Mouse (Mus musculus) splenic B cell, adult 2 months (primary cell): ENCODE measurements around the gene Psmb8.

ENCODE experiments used
- DNase-seq: peaks from one replicate; pipeline ENCODE4 v3.0.0-alpha.2; 2011; ENCODE audit warnings: low read depth, low spot score
- H3K27me3 ChIP-seq: 2 replicates; pipeline ENCODE4 v1.6.1; 2012; ENCODE audit warnings: mild to moderate bottlenecking, low read length, moderate library complexity, mixed read lengths; ENCODE audit not compliant: control insufficient read depth, poor library complexity, insufficient read depth, severe bottlenecking
- H3K36me3 ChIP-seq: 2 replicates; pipeline ENCODE4 v1.6.1; 2012; ENCODE audit warnings: mild to moderate bottlenecking, low read length, moderate library complexity, mixed read lengths; ENCODE audit not compliant: control insufficient read depth, poor library complexity, insufficient read depth, severe bottlenecking

The Psmb8 gene

DNA sequence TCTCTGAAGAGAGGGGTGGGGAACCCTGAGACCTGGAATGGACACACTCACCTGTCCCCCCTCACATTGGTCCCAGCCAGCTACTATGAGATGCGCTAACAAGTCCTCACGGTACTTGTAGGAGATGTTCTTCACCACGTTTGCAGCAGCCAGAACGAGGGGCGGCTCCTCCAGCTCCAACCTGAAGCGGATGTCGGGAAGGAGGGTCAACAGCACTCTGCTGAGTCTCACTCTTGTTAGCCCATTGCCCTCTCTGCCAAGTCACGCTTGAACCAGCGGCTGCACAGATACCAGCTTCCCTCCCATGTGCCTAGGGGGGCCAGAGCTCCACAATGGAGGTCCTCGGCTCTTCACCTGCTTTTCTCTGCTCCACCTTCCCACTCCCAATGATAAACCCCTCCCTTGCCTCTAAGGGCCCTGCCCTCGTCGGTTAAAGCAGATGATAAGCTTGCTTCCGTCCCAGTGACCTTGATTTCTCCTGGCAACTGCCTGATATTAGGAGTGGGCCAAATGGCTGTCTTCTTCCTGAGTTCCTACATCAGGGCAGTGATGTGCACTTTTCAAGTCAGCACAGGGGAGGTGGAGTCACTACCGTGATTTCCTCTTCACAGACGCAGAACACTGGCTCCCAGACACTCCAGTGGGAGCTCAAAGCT is 13.8 kb upstream of the Psmb8 start:
- Histone ChIP-seq H3K27me3 (no peaks in the 10 kb centered on the region), H3K36me3 (peaks cover 16% of the 10 kb centered on the region)
- DNase-seq = no peak

DNA sequence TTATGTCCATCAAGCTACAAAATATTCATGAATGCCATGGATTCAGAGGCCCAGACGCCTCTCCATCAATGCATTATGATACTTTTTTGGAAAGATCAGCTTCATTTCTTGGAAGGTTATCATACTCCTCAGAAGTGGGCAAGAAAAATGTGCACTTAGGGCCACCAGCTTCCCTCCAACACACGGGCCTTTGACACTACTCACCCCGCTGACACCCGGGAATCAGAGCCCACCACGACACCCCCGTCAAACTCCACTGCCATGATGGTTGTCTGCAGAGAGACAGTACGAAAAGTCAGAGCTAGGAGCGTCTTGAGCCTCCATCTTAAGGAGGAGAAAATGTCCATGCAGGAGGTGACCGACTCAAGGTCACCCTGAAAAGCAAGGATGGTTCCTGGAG is 12.0 kb upstream of the Psmb8 start:
- no peaks in the 10 kb centered on the region for H3K27me3 ChIP-seq
- DNase-seq = no peak
- peaks cover 23% of the 10 kb centered on the region for H3K36me3 ChIP-seq

DNA sequence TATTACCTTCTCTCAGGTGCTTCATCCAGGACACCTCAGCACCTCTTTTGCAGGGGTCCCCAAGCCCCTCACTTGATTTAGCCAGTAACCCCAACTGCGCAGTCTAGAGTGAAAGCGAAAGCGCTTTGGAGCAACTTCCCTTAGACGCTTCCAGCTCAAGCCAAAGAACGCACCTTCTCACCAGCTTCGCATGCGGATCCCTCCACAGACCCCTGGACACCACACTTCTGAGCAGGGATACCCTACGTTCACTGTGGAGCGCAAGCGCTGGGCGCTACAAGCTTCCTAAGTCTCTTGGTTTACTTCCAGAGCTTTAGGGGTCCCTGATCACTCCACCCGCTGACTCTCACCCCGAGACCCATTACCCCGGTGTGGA is 10.6 kb upstream of the Psmb8 start:
- Histone ChIP-seq H3K36me3 (peaks cover 31% of the 10 kb centered on the region), H3K27me3 (no peaks in the 10 kb centered on the region)
- DNase-seq = no peak

DNA sequence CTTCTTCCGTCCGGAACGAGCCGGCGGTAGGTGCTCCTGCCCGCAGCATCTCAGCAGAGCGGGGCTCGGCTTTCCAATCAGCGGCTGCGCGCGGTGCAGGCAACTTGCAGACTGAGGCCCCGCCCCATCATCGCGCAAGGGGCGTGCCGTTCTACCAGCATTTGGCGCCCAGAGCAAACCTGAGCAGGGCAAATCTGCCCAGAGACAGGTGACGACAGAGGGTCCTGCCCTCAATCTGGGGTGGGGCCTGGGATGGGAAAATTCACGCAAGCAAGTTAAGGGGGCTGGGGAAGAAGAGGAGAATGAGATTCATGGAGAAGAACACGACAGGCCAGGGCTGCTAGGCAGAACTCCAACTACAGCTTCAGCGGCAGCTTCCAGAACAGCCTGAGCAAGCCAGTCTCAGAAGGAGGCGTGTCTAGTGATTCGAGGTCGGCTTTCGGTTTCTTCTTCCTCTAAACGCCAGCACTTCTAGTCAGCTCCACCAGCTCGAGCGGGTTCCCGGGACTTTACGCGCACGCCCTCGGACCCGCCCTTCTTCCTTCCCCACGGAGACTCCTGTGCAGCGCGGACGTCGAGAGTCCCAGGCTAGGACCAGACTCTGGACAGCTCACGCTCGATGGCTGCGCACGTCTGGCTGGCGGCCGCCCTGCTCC is 10.1 kb upstream of the Psmb8 start, which contains the start of the genes Tap1 and Psmb9:
TSS of gene Tap1 (plus strand) at position 293 of the 656 bp plus-strand sequence.
TSS of gene Psmb9 (minus strand) at position 504 of the 656 bp plus-strand sequence.
- no peaks in the 10 kb centered on the region for H3K27me3 ChIP-seq
- peak; percentile 99 for DNase-seq
- peaks cover 28% of the 10 kb centered on the region for H3K36me3 ChIP-seq

DNA sequence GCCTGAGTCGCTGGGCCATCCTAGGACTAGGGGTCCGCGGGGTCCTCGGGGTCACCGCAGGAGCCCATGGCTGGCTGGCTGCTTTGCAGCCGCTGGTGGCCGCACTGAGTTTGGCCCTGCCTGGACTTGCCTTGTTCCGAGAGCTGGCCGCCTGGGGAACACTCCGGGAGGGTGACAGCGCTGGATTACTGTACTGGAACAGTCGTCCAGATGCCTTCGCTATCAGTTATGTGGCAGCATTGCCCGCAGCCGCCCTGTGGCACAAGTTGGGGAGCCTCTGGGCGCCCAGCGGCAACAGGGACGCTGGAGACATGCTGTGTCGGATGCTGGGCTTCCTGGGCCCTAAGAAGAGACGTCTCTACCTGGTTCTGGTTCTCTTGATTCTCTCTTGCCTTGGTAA is 9.5 kb upstream of the Psmb8 start:
- DNase-seq = no peak
- Histone ChIP-seq H3K27me3 (no peaks in the 10 kb centered on the region), H3K36me3 (peaks cover 28% of the 10 kb centered on the region)

DNA sequence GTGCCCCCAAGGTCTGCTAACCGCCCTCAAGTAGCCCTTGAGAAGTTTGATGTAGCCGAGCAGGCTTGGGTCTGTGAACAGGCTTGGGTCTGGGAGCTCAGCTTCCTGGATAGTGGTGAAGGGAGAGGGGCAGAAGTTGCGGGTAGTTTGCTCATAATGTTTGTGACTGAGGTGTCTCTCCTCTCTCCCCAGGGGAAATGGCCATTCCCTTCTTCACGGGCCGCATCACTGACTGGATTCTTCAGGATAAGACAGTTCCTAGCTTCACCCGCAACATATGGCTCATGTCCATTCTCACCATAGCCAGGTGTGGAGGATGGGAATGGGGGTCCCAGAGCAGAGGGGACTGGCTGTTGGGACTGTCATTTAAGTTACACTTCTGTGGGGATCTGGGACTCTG is 8.5 kb upstream of the Psmb8 start:
- DNase-seq = no peak
- Histone ChIP-seq H3K36me3 (peaks cover 26% of the 10 kb centered on the region), H3K27me3 (no peaks in the 10 kb centered on the region)

DNA sequence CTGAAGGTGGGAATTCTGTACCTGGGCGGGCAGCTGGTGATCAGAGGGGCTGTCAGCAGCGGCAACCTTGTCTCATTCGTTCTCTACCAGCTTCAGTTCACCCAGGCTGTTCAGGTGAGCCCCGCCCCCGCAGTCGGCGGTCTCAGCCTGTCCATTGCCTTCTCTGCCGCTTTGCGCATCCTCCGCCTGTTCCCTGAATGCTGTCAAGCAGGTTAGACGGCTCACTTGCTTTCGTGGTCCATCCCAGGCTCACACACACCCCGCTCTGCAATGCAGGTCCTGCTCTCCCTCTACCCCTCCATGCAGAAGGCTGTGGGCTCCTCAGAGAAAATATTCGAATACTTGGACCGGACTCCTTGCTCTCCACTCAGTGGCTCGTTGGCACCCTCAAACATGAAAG is 4.7 kb upstream of the Psmb8 start:
- no peaks in the 10 kb centered on the region for H3K27me3 ChIP-seq
- H3K36me3 ChIP-seq = peaks cover 30% of the 10 kb centered on the region
- DNase-seq = no peak

DNA sequence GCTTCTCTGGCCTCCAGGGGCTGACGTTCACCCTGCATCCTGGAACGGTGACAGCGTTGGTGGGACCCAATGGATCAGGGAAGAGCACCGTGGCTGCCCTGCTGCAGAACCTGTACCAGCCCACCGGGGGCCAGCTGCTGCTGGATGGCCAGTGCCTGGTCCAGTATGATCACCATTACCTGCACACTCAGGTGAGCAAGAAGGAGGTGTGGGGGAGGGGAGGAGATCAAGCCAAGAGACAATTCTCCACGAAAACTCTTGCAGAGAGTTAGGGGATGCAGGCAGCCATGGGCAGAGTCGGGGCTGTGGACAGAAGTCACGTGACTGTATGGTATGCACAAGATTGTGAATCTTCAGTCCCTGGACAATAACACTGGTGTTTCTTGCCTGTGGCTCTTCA is 4.1 kb upstream of the Psmb8 start:
- no peak for DNase-seq
- Histone ChIP-seq H3K27me3 (no peaks in the 10 kb centered on the region), H3K36me3 (peaks cover 30% of the 10 kb centered on the region)

DNA sequence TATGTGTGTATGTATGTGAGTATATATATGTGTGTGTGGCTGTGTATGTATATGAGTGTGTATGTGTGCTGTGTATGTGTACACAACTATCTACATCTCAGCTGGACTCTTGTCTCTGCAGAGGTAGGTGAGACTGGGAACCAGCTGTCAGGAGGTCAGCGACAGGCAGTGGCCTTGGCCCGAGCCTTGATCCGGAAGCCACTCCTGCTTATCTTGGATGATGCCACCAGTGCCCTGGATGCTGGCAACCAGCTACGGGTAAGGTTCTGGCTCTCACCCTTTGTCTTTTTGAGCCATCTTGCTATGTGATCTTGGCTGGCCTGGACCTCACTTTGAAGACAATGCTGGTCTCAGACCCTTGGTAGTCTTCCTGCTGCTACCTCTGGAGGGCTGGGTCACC is 2.8 kb upstream of the Psmb8 start:
- Histone ChIP-seq H3K36me3 (peaks cover 28% of the 10 kb centered on the region), H3K27me3 (no peaks in the 10 kb centered on the region)
- no peak for DNase-seq

DNA sequence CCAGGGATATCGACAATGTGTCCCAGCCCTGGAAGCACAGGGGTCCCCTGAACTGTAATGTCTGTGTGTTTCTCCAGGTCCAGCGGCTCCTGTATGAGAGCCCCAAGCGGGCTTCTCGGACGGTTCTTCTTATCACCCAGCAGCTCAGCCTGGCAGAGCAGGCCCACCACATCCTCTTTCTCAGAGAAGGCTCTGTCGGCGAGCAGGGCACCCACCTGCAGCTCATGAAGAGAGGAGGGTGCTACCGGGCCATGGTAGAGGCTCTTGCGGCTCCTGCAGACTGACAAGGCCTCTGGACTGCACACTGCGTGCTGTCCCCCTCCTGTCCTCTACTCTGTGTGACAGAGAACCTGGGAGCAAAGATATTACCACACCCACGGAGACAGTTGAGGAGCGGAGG is 1.0 kb upstream of the Psmb8 start:
- Histone ChIP-seq H3K36me3 (peaks cover 27% of the 10 kb centered on the region), H3K27me3 (no peaks in the 10 kb centered on the region)
- peak; percentile 83 for DNase-seq

DNA sequence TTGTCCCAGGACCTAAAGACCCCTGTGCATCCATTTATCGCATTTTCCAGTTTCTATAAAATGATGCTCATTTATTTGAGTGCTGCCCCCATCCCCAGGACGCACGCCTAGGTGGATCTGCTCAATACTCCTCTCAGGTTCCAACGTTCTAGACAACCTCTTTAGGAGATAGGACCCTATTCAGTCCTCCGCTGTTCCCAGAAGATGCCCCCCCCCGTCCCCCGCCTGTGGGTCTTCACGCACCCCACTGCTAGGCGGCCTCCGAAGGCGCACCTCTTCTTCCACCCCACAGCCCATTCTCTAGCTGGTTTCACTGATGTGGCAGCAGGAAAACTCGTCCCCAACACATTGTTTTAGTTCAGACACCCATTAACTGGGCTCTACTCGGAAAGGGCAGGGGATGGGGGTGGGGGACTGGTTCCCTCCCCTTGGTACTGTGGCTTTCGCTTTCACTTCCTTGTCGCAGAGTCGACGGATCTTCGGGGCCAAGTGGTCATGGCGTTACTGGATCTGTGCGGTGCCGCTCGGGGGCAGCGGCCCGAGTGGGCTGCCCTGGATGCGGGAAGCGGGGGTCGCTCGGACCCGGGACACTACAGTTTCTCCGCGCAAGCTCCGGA is 491 bp downstream of the Psmb8 start:
- Histone ChIP-seq H3K36me3 (peaks cover 19% of the 10 kb centered on the region), H3K27me3 (no peaks in the 10 kb centered on the region)
- DNase-seq = peak; percentile 90

DNA sequence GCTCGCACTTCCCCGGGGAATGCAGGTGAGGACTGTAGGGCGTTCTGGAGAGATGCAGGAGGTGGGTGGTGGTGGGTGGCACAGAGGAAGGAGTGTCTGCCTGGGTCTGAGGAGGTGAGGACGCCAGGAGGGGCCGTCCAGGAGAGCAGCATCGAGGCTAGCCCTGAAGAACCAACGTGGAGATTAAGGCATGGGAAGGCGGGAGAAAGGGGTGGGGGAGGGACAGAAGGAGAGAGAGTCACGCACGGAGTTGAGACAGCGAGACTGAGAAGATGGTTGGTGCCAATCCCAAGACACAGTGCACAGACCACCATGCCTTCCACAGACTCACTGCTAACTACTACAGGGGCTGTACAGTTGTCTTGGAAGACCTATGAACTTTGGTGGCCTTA is 996 bp downstream of the Psmb8 start:
- Histone ChIP-seq H3K36me3 (peaks cover 19% of the 10 kb centered on the region), H3K27me3 (no peaks in the 10 kb centered on the region)
- no peak for DNase-seq

DNA sequence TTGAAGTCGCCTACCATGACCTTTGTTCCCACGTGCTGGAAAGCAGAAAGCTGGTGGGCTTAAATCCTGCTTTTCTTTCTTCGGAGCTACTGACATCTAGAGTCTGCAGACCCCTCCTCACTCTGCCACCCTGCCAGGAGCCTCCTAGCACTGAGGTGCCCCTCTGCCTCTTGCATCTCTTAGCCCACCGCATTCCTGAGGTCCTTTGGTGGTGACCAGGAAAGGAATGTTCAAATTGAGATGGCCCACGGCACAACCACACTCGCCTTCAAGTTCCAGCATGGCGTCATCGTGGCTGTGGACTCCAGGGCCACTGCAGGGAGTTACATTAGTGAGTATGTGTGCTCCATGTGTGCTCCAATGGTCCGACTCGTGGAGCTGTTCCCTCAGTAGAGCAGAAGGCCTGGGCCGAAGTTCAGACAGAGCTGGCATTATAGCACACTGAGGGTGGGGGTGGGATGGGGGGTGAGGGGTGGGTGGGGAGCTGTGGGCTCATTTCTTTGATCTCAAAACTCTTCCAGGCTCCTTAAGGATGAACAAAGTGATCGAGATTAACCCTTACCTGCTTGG is 1.6 kb downstream of the Psmb8 start:
- Histone ChIP-seq H3K36me3 (peaks cover 13% of the 10 kb centered on the region), H3K27me3 (no peaks in the 10 kb centered on the region)
- no peak for DNase-seq

DNA sequence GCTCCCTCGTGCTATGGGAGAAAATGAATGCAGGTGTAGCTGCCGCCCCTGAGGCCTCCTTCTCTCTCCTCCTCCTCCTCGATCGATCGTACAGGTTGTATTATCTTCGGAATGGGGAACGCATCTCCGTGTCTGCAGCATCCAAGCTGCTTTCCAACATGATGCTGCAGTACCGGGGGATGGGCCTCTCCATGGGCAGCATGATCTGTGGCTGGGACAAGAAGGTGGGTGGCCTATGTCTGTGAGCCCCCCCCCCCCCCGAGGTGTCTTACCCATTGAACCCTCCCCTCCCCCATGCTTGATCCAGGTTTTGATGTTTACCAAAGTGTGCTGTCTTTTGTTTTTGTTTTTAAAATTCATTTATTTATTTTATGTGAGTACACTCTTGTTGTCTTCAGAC is 2.5 kb downstream of the Psmb8 start:
- Histone ChIP-seq H3K27me3 (no peaks in the 10 kb centered on the region), H3K36me3 (peaks cover 11% of the 10 kb centered on the region)
- no peak for DNase-seq

DNA sequence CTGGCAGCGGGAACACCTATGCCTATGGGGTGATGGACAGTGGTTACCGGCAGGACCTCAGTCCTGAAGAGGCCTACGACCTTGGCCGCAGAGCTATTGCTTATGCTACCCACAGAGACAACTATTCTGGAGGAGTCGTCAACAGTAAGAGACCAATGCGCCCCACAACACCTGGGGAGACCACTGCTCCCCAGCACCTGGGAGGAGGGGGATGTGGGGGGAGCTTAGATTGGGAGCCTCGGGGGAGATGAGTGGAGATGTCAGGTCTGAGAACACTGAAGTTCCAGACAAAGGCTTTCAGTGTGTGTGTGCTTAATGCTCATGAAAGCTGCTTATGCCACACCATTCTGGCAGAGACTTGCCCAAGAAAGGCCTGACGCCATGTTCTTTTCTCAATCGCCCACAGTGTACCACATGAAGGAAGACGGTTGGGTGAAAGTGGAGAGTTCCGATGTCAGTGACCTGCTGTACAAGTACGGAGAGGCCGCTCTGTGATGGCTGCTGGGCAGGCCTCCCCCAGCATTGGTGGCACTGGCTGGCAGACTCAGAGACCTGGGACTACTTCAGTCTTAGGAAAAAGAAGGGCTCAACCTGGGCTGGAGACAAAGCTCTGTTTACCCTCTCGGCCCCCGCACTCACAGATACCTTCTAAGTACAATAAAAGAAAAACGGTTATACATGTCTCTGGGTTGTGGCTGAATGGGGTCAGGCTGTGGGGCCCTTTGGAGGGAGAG is 3.4 kb downstream of the Psmb8 start:
- peaks cover 9% of the 10 kb centered on the region for H3K36me3 ChIP-seq
- H3K27me3 ChIP-seq = no peaks in the 10 kb centered on the region
- DNase-seq = no peak
